Mouse (Mus musculus) regulatory T cell (primary cell): ENCODE results near the gene Zfp85.

Experiments used
- in situ Hi-C: fragments of 300-600 bp; cut with MboI, MseI; formaldehyde crosslinking; loops from one replicate; pipeline ENCODE4 v1.15.1; 2025; ENCODE audit warnings: high pct_unique_total_duplicates

Zfp85 gene

GRCm38 (mm10) chr13:67754333-67755306, at the start of gene Zfp85:
Zfp85 (minus strand) TSS chr13:67755228.
- in situ Hi-C loops: loop anchor here (10.0 kb wide), 1 partner anchor 60 kb away; the partner anchor contains the start of gene Zfp273

GRCm38 (mm10) chr13:67799151-67799550, 44.1 kb upstream of the Zfp85 start:
- in situ Hi-C loops: loop anchor here (10.0 kb wide), 1 partner anchor 164 kb away; the partner anchor contains the start of genes Gm49345 and Zfp729a

- in situ Hi-C loops: loop anchor here (10.0 kb wide), 1 partner anchor 164 kb away; the partner anchor contains the start of genes Gm49345 and Zfp729a
Observed at GRCm38 (mm10) chr13:67798618-67799017, 43.6 kb upstream of the Zfp85 start.

GRCm38 (mm10) chr13:67791921-67792455, 37.0 kb upstream of the Zfp85 start:
- in situ Hi-C loops: loop anchor here (10.0 kb wide), 1 partner anchor 157 kb away; the partner anchor contains the start of genes Gm49345 and Zfp729a

- in situ Hi-C loops: no loop called here
Observed at GRCm38 (mm10) chr13:67779265-67780221, 24.5 kb upstream of the Zfp85 start, which contains the start of gene Zfp493. Zfp493 (plus strand) TSS chr13:67779693.

- in situ Hi-C loops: no loop called here
Observed at GRCm38 (mm10) chr13:67763031-67763768, 8.2 kb upstream of the Zfp85 start.

GRCm38 (mm10) chr13:67759966-67760365, 4.9 kb upstream of the Zfp85 start:
- in situ Hi-C loops: loop anchor here (10.0 kb wide), 1 partner anchor 55 kb away; the partner anchor contains the start of gene Zfp273

GRCm38 (mm10) chr13:67755761-67756160, 733 bp upstream of the Zfp85 start:
- in situ Hi-C loops: loop anchor here (10.0 kb wide), 1 partner anchor 59 kb away; the partner anchor contains the start of gene Zfp273

- in situ Hi-C loops: no loop called here
Observed at GRCm38 (mm10) chr13:67743896-67744295, 11.1 kb downstream of the Zfp85 start.

- in situ Hi-C loops: no loop called here
Observed at GRCm38 (mm10) chr13:67742941-67743340, 12.1 kb downstream of the Zfp85 start.

GRCm38 (mm10) chr13:67734391-67734790, 20.6 kb downstream of the Zfp85 start:
- in situ Hi-C loops: loop anchor here (5.0 kb wide), 1 partner anchor 127 kb away; the partner anchor contains the start of gene Zfp729b

- in situ Hi-C loops: loop anchor here (5.0 kb wide), 1 partner anchor 83 kb away; the partner anchor contains the start of gene Zfp273
Observed at GRCm38 (mm10) chr13:67729441-67729840, 25.6 kb downstream of the Zfp85 start.

GRCm38 (mm10) chr13:67728641-67729318, 26.2 kb downstream of the Zfp85 start, which contains the start of gene Zfp65:
Zfp65 (minus strand) TSS chr13:67729173.
- in situ Hi-C loops: loop anchor here (5.0 kb wide), 1 partner anchor 84 kb away; the partner anchor contains the start of gene Zfp273

- in situ Hi-C loops: loop anchor here (5.0 kb wide), 1 partner anchor 84 kb away; the partner anchor contains the start of gene Zfp273
Observed at GRCm38 (mm10) chr13:67728106-67728505, 26.9 kb downstream of the Zfp85 start.

GRCm38 (mm10) chr13:67725331-67725730, 29.7 kb downstream of the Zfp85 start:
- in situ Hi-C loops: loop anchor here (5.0 kb wide), 1 partner anchor 87 kb away; the partner anchor contains the start of gene Zfp273

- in situ Hi-C loops: no loop called here
Observed at GRCm38 (mm10) chr13:67723848-67724479, 31.1 kb downstream of the Zfp85 start.
